7 mouse cellular contexts compared by ENCODE assay signal in the genomic region with DNA sequence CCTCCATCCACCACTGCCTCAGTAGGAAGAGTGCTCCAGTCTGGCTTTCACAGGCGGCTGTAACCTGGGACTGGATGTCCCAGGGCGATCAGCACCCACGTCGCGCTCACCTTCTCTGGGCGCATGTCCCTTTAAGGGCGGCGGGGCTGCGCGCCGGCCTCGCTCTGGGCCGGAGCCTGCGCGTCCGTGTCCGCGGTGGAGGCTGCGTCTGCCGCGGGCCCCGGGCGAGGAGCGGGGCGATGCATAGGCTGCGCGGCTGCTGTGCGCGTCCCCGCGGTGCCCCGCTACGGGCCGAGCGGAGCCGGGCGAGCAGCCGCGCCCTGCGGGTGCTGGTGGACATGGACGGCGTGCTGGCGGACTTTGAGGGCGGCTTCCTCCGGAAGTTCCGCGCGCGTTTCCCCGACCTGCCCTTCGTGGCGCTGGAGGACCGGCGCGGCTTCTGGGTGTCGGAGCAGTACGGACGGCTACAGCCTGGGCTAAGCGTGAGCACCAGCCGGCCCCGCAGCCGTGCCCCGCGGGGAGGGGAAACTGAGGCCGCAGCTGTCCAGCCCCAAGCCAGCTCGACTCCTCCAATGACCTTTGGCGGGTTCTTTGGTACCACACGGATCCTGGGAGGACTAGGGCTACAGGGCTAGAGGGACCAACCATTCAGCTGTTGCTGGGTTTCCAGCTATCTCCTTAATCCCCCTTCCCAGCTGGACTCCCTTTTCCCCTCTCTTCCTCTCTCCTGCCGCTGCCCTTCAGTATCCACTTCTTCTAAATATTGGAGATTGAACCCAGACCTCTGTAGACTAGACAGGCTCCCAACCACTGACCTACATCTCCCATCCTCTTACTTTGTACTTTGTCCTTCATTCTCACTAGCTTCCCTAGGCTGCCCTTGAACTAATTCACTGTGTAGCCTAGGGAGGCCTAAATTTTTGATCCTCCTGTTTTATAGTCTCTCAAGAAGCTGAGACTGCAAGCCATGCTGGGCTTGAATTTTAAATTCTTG. TPM values are rescaled to one million over a fixed set of nuclear protein-coding genes. Genes with fewer than 3 reads are reported as not detected.
DNase-seq lines count a peak whose midpoint lies in the region; ATAC-seq lines count a peak whose summit lies in the region.

No protein-coding gene starts in this region.

- ATAC-seq in granulocyte monocyte progenitor cell, adult 5-6 weeks (replicated peaks; ENCODE audit: poor library complexity, severe bottlenecking): peak; percentile 70
- ATAC-seq in limb, embryonic 12.5 days (ENCODE audit: insufficient number of reproducible peaks, insufficient read depth, low FRiP score, low TSS enrichment, low read depth): peak; percentile 76
- peak; percentile 88 for ATAC-seq in midbrain, embryonic 14.5 days (ENCODE audit: low FRiP score, low TSS enrichment)

- H3K9ac ChIP-seq in limb, embryonic 12.5 days (replicated peaks): peak overlapping the region; percentile 89
- peak overlapping the region; percentile 88 for H3K9ac ChIP-seq in midbrain, embryonic 14.5 days (replicated peaks; ENCODE audit: low read length)

- peaks cover 12% of the 10 kb centered on the region for H3K36me3 ChIP-seq in limb, embryonic 12.5 days
- H3K36me3 ChIP-seq in midbrain, embryonic 14.5 days (ENCODE audit: control insufficient read depth, insufficient read depth, low read length): peaks cover under 1% of the 10 kb centered on the region; the same call in 1 of the 2 replicates

- WGBS in limb, embryonic 12.5 days: under 1% methylated on average over 67 of the region's 69 CpGs
- under 1% methylated on average over 69 of the region's 69 CpGs for WGBS in midbrain, embryonic 14.5 days

- peak overlapping the region; percentile 82 for H3K4me3 ChIP-seq in limb, embryonic 12.5 days (replicated peaks)
- peak overlapping the region; percentile 72 for H3K4me3 ChIP-seq in midbrain, embryonic 14.5 days (replicated peaks; ENCODE audit: low read depth, low read length)

- no peaks in the 10 kb centered on the region for H3K9me3 ChIP-seq in limb, embryonic 12.5 days
- no peaks in the 10 kb centered on the region for H3K9me3 ChIP-seq in midbrain, embryonic 14.5 days (ENCODE audit: control insufficient read depth, low read length)

- peak overlapping the region; percentile 71 for H3K4me2 ChIP-seq in limb, embryonic 12.5 days
- peak overlapping the region; percentile 66 for H3K4me2 ChIP-seq in midbrain, embryonic 14.5 days (ENCODE audit: low read length)

- H3K27ac ChIP-seq in limb, embryonic 12.5 days: peak overlapping the region; percentile 91
- peak overlapping the region; percentile 92 for H3K27ac ChIP-seq in midbrain, embryonic 14.5 days (replicated peaks; ENCODE audit: low read depth, low read length)

- H3K27me3 ChIP-seq in limb, embryonic 12.5 days: no peaks in the 10 kb centered on the region
- no peaks in the 10 kb centered on the region for H3K27me3 ChIP-seq in midbrain, embryonic 14.5 days (ENCODE audit: control insufficient read depth, insufficient read depth, low read length)

- peaks cover 28% of the 10 kb centered on the region for H3K4me1 ChIP-seq in limb, embryonic 12.5 days (replicated peaks)
- H3K4me1 ChIP-seq in midbrain, embryonic 14.5 days (ENCODE audit: control insufficient read depth, insufficient read depth, low read length): peaks cover 10% of the 10 kb centered on the region; the same call in 1 of the 2 replicates

- peak; percentile 90 for DNase-seq in adrenal gland, postnatal 14 days
- DNase-seq in embryo, embryonic 9.5 days (ENCODE audit: extremely low spot score): peak; percentile 83
- DNase-seq in kidney, adult 11 months: peak; percentile 72
- DNase-seq in midbrain, embryonic 14.5 days: peak; percentile 89
- DNase-seq in spleen, adult 12 weeks (ENCODE audit: low spot score): peak; percentile 53

RNA-seq across cellular contexts. Expression of a gene that starts 8.6 kb away (rescaled TPM):
- total RNA-seq in adrenal gland, postnatal 14 days (2021): 93.6 and 95.6 TPM in 2 replicates
- total RNA-seq in granulocyte monocyte progenitor cell, adult 5-6 weeks (2014; fragmentation: Nextera tagmentation): 141 and 166 TPM in 2 replicates
- 200 and 225 TPM in 2 replicates for total RNA-seq in granulocyte monocyte progenitor cell, adult 5-6 weeks (2017)
- 224 and 232 TPM in 2 replicates for polyA plus RNA-seq in limb, embryonic 12.5 days (2016; fragmentation: Nextera tagmentation; extraction: Ambion mirVana)
- 200 and 213 TPM in 2 replicates for polyA plus RNA-seq in midbrain, embryonic 14.5 days (2014; fragmentation: Nextera tagmentation; extraction: Ambion mirVana)

RNA-seq across cellular contexts. Expression of a gene that starts 8.9 kb away (rescaled TPM):
- 28.9 and 30.7 TPM in 2 replicates for total RNA-seq in adrenal gland, postnatal 14 days (2021)
- 17.1 and 19.5 TPM in 2 replicates for total RNA-seq in granulocyte monocyte progenitor cell, adult 5-6 weeks (2014; fragmentation: Nextera tagmentation)
- total RNA-seq in granulocyte monocyte progenitor cell, adult 5-6 weeks (2017): 9.6 and 10.9 TPM in 2 replicates
- polyA plus RNA-seq in limb, embryonic 12.5 days (2016; fragmentation: Nextera tagmentation; extraction: Ambion mirVana): 36.8 and 39.8 TPM in 2 replicates
- polyA plus RNA-seq in midbrain, embryonic 14.5 days (2014; fragmentation: Nextera tagmentation; extraction: Ambion mirVana): 68.2 and 73.5 TPM in 2 replicates

RNA-seq across cellular contexts. Expression of a gene that starts 38.4 kb away (rescaled TPM):
- total RNA-seq in adrenal gland, postnatal 14 days (2021): 51.2 and 57.3 TPM in 2 replicates
- 7.9 and 16.7 TPM in 2 replicates for total RNA-seq in granulocyte monocyte progenitor cell, adult 5-6 weeks (2014; fragmentation: Nextera tagmentation)
- total RNA-seq in granulocyte monocyte progenitor cell, adult 5-6 weeks (2017): 19.7 and 19.8 TPM in 2 replicates
- 37.4 and 37.5 TPM in 2 replicates for polyA plus RNA-seq in limb, embryonic 12.5 days (2016; fragmentation: Nextera tagmentation; extraction: Ambion mirVana)
- 35.9 and 41.1 TPM in 2 replicates for polyA plus RNA-seq in midbrain, embryonic 14.5 days (2014; fragmentation: Nextera tagmentation; extraction: Ambion mirVana)

Comparison
In these comparisons a context has a peak if more than half of its experiments do, and no peak if none do; other contexts are left out.
1. Peak in every context shown above with its lines: DNase-seq, ATAC-seq, H3K4me3 ChIP-seq and H3K27ac ChIP-seq.